Mouse (Mus musculus) forebrain, embryonic 11.5 days (tissue): Measurements from ENCODE around the gene Tmtc2. TPM values are rescaled to one million over a fixed set of nuclear protein-coding genes. Genes with fewer than 3 reads are reported as not detected.

Source experiments
- ATAC-seq: fragments of 200-750 bp; cut with Nextera tagmentation; replicated peaks from 2 replicates; pipeline ENCODE4 v1.8.0; 2017; ENCODE audit warnings: moderate TSS enrichment; ENCODE audit not compliant: low FRiP score
- DNase-seq: peaks from one replicate; pipeline ENCODE4 v3.0.0-alpha.2; 2017; ENCODE audit warnings: low spot score
- H3K27ac ChIP-seq: fragments of 300-500 bp; sonication (generic); 2 replicates; pipeline ENCODE4 v1.5.1; 2014; ENCODE audit warnings: low read depth, low read length
- H3K27me3 ChIP-seq: fragments of 300-500 bp; sonication (generic); 2 replicates; pipeline ENCODE4 v1.6.1; 2014; ENCODE audit warnings: mild to moderate bottlenecking, low read length, mixed read lengths; ENCODE audit not compliant: control insufficient read depth, insufficient read depth
- H3K36me3 ChIP-seq: fragments of 300-500 bp; sonication (generic); 2 replicates; pipeline ENCODE4 v1.6.1; 2014; ENCODE audit warnings: mild to moderate bottlenecking, low read length, moderate library complexity, mixed read lengths; ENCODE audit not compliant: control insufficient read depth, insufficient read depth
- H3K4me1 ChIP-seq: fragments of 300-500 bp; sonication (generic); replicated peaks from 2 replicates; pipeline ENCODE4 v1.6.1; 2014; ENCODE audit warnings: low read length, mixed read lengths; ENCODE audit not compliant: control insufficient read depth, insufficient read depth
- H3K4me2 ChIP-seq: fragments of 300-500 bp; sonication (generic); 2 replicates; pipeline ENCODE4 v1.6.1; 2014; ENCODE audit warnings: low read depth, mild to moderate bottlenecking, low read length, moderate library complexity, mixed read lengths; ENCODE audit not compliant: severe bottlenecking
- H3K4me3 ChIP-seq: fragments of 300-500 bp; sonication (generic); 2 replicates; pipeline ENCODE4 v1.5.1; 2014; ENCODE audit warnings: low read depth, low read length
- H3K9ac ChIP-seq: fragments of 300-500 bp; sonication (generic); 2 replicates; pipeline ENCODE4 v1.6.1; 2014; ENCODE audit warnings: low read length
- H3K9me3 ChIP-seq: fragments of 300-500 bp; sonication (generic); 2 replicates; pipeline ENCODE4 v1.6.1; 2016; ENCODE audit warnings: low read length, mixed read lengths; ENCODE audit not compliant: control insufficient read depth
- WGBS: fragments of 180-500 bp; shearing (Covaris S2); extraction: QIAGEN DNeasy Blood & Tissue Kit; methylation state at CpG from one replicate; pipeline ENCODE4 v1.1.7; 2014; 5-methylcytosine and 5-hydroxymethylcytosine counted together
- polyA plus RNA-seq: library from polyadenylated mRNA; unstranded; fragments of >200 nt; fragmentation: Nextera tagmentation; extraction: Ambion mirVana; gene quantifications from 2 replicates; pipeline ENCODE4 v1.2.1, GENCODE M21; 2014

Tmtc2 gene
- polyA plus RNA-seq, 1 experiment from 2014 or later = 4.0 TPM

- Histone ChIP-seq H3K27ac (no peak overlapping the region), H3K9me3 (no peaks in the 10 kb centered on the region), H3K4me3 (no peak overlapping the region), H3K4me2 (no peak overlapping the region), H3K9ac (no peak overlapping the region), H3K36me3 (no peaks in the 10 kb centered on the region), H3K27me3 (peaks cover 12% of the 10 kb centered on the region), H3K4me1 (no peaks in the 10 kb centered on the region)
- 90% methylated on average over 18 of the region's 18 CpGs for WGBS
- DNase-seq (no peak), ATAC-seq (no peak)
Measured at GRCm38 (mm10) chr10:105477623-105478238, 96.5 kb downstream of the Tmtc2 start.

- no peaks in the 10 kb centered on the region for H3K27me3 ChIP-seq
- no peaks in the 10 kb centered on the region for H3K4me1 ChIP-seq
- DNase-seq (no peak), ATAC-seq (no peak)
- no peak overlapping the region for H3K4me2 ChIP-seq
- no peak overlapping the region for H3K9ac ChIP-seq
- H3K9me3 ChIP-seq = no peaks in the 10 kb centered on the region
- no peaks in the 10 kb centered on the region for H3K36me3 ChIP-seq
- 81% methylated on average over 6 of the region's 6 CpGs for WGBS
- H3K4me3 ChIP-seq = no peak overlapping the region
- H3K27ac ChIP-seq = no peak overlapping the region
Measured at GRCm38 (mm10) chr10:105474162-105474830, 100.0 kb downstream of the Tmtc2 start.

- no peaks in the 10 kb centered on the region for H3K36me3 ChIP-seq
- no peak overlapping the region for H3K27ac ChIP-seq
- ATAC-seq (no peak), DNase-seq (no peak)
- H3K9me3 ChIP-seq = no peaks in the 10 kb centered on the region
- H3K27me3 ChIP-seq = no peaks in the 10 kb centered on the region
- H3K4me1 ChIP-seq = no peaks in the 10 kb centered on the region
- H3K4me3 ChIP-seq = no peak overlapping the region
- no peak overlapping the region for H3K9ac ChIP-seq
- no peak overlapping the region for H3K4me2 ChIP-seq
- 62% methylated on average over 4 of the region's 4 CpGs for WGBS
Measured at GRCm38 (mm10) chr10:105464378-105464777, 109.9 kb downstream of the Tmtc2 start.

GRCm38 (mm10) chr10:105453441-105453840 is 120.8 kb downstream of the Tmtc2 start:
- no peak overlapping the region for H3K27ac ChIP-seq
- no peaks in the 10 kb centered on the region for H3K9me3 ChIP-seq
- H3K4me1 ChIP-seq = no peaks in the 10 kb centered on the region
- no peak overlapping the region for H3K9ac ChIP-seq
- no peak for DNase-seq
- WGBS = 88% methylated on average over 8 of the region's 8 CpGs
- no peak for ATAC-seq
- H3K4me2 ChIP-seq = no peak overlapping the region
- no peak overlapping the region for H3K4me3 ChIP-seq
- no peaks in the 10 kb centered on the region for H3K27me3 ChIP-seq
- no peaks in the 10 kb centered on the region for H3K36me3 ChIP-seq

DNA sequence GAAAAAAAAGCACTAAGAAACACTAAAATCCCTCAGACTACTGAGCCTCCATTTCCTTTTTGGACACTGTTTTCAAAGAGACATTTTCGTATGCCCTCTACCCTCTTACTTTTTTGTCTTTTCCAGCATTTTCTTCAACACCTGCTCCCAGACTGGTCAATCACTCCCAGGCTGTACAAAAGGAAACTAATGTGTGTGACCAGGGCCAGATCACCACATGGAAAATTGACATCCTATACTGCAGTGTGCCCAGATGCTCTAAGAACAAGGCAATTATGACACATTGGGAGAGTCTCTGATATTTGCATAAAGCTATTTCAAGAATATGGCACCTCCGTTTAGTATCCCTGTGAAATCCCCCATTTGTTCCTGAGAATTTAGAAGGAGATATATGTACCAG is 127.1 kb downstream of the Tmtc2 start:
- DNase-seq (no peak), ATAC-seq (no peak)
- H3K4me3 ChIP-seq = no peak overlapping the region
- H3K9me3 ChIP-seq = no peaks in the 10 kb centered on the region
- H3K36me3 ChIP-seq = no peaks in the 10 kb centered on the region
- H3K4me2 ChIP-seq = no peak overlapping the region
- H3K27me3 ChIP-seq = no peaks in the 10 kb centered on the region
- H3K4me1 ChIP-seq = no peaks in the 10 kb centered on the region
- no peak overlapping the region for H3K9ac ChIP-seq
- no peak overlapping the region for H3K27ac ChIP-seq
- WGBS = 88% methylated on average over 2 of the region's 2 CpGs

- no peaks in the 10 kb centered on the region for H3K4me1 ChIP-seq
- no peak overlapping the region for H3K27ac ChIP-seq
- DNase-seq (no peak), ATAC-seq (no peak)
- no peaks in the 10 kb centered on the region for H3K9me3 ChIP-seq
- H3K4me3 ChIP-seq = no peak overlapping the region
- no peaks in the 10 kb centered on the region for H3K36me3 ChIP-seq
- 78% methylated on average over 3 of the region's 3 CpGs for WGBS
- no peaks in the 10 kb centered on the region for H3K27me3 ChIP-seq
- H3K9ac ChIP-seq = no peak overlapping the region
- H3K4me2 ChIP-seq = no peak overlapping the region
Measured at GRCm38 (mm10) chr10:105444309-105444708, 129.9 kb downstream of the Tmtc2 start.

DNA sequence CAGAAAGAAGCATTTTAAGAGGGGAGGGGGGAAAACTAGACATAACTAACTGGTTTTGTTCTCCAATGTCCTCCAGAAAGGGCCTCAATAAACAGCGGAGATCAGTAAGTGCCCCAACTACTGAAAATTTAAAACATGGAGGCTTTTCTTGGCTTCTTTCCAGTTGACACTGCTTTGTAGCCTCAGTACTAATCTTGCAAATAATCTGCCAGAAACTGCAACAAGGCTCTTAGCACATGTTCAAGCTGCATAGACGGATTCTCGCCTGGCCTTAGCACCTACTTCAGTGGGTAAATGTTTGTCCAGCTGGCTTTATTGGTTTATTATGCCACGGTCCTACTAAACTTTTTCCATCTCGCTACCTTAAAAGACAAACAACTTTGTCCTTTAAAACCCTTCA is 139.4 kb downstream of the Tmtc2 start:
- Histone ChIP-seq H3K9me3 (no peaks in the 10 kb centered on the region), H3K4me1 (no peaks in the 10 kb centered on the region), H3K27ac (no peak overlapping the region), H3K4me3 (no peak overlapping the region), H3K9ac (no peak overlapping the region), H3K4me2 (no peak overlapping the region), H3K27me3 (no peaks in the 10 kb centered on the region), H3K36me3 (no peaks in the 10 kb centered on the region)
- DNase-seq = no peak
- 84% methylated on average over 5 of the region's 5 CpGs for WGBS
- no peak for ATAC-seq

DNA sequence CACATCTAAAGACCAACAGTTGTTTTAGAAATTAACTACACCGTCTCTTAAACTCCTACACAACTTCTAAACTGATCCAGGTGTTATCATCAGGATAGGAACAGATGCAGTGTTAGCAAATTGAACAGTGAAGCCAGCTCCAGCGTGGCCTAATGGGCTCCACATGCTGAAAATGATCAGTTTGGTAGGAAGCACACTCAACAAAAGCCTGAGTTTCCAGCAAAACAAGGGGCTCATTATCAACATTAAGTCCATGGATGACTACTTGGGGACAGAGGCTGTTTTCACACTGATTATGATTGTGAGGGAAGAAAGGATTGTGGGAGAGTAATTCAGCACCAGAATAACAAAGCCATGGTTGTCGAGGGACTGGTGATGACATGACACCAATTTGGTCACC is 143.4 kb downstream of the Tmtc2 start:
- 42% methylated on average over 3 of the region's 3 CpGs for WGBS
- H3K4me3 ChIP-seq = no peak overlapping the region
- no peak overlapping the region for H3K9ac ChIP-seq
- no peak for ATAC-seq
- no peak for DNase-seq
- H3K4me2 ChIP-seq = no peak overlapping the region
- no peaks in the 10 kb centered on the region for H3K4me1 ChIP-seq
- no peak overlapping the region for H3K27ac ChIP-seq
- H3K27me3 ChIP-seq = peaks cover 10% of the 10 kb centered on the region; the same call in 1 of the 2 replicates
- no peaks in the 10 kb centered on the region for H3K36me3 ChIP-seq
- H3K9me3 ChIP-seq = no peaks in the 10 kb centered on the region

DNA sequence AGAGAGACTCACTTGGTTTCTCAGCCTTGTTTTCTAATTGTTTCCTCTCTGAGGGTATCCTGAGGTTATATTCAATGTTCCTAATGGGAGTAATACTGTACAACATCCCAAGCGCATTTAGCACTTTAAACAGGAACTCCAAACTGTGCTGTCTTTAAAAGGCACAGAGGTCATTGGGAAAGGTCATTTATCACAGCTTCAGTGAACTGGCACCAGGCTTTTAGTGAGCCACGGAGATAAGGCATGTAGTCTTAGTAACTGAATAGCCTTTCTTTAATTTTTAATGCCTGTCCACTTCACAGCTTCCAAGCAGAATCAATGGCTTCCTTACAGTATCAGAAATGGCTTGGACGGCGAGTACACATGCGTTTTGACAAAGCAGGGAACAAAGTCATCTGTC is 144.0 kb downstream of the Tmtc2 start:
- no peak overlapping the region for H3K4me3 ChIP-seq

More for the DNA sequence above, 144.0 kb downstream of the Tmtc2 start:
- H3K27ac ChIP-seq = no peak overlapping the region
- ATAC-seq (no peak), DNase-seq (no peak)
- WGBS = 77% methylated on average over 5 of the region's 5 CpGs
- H3K9me3 ChIP-seq = no peaks in the 10 kb centered on the region
- no peaks in the 10 kb centered on the region for H3K36me3 ChIP-seq
- peaks cover 14% of the 10 kb centered on the region; the same call in 1 of the 2 replicates for H3K27me3 ChIP-seq
- no peak overlapping the region for H3K4me2 ChIP-seq
- no peak overlapping the region for H3K9ac ChIP-seq
- H3K4me1 ChIP-seq = no peaks in the 10 kb centered on the region
